8 mouse cellular contexts compared by ENCODE assay signal in the genomic region with DNA sequence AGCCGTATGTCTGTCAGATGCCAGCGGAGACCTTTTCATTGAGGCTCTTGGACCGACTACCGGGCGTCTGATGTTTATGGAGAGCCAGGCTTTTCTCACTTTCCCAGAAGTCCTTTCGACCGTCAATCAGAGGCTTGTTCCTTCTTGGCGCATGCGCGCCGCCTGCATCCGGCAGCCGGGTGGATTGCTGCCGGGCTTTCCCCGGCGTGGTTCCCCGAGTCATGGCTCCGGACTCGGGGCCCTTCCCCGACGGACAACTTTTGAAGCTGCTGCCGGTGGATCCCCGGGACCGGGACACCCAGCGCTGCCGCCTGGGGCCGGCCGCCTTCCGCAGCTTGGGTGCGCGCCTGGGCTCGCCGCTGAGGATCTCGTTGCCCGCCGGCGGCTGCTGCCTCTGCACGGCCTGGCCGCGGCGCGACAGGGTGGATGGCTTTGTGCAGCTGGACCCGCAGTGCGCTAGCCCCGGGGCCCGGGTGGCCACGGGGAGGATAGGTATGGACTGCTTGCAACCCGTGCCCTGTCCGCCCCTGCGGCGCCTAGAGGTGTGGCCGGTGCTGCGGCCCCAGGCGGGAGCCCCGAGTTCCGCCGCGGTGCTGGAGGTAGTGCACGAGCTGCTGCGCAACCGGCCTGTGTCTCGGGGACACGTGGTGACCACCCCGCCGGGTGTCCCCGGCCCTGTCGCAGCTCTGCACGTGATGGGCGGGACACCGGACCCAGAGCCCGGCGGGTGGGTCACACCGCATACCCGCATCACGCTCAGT. TPM values are rescaled to one million over a fixed set of nuclear protein-coding genes. Genes with fewer than 3 reads are reported as not detected.
DNase-seq lines count a peak whose midpoint lies in the region; ATAC-seq and TF ChIP-seq lines count a peak whose summit lies in the region.

No protein-coding gene starts in this region.

- peaks cover 21% of the 10 kb centered on the region for H3K79me2 ChIP-seq in MEL (ENCODE audit: control insufficient read depth, insufficient read depth, low read length, poor library complexity)

- TF ChIP-seq POLR2A in MEL (IDR thresholded peaks at IDR 0.05; ENCODE audit: control insufficient read depth in 1 of 2, insufficient read depth in 1 of 2, low read depth in 1 of 2, low read length in 2 of 2, poor library complexity in 1 of 2), result peak; percentile 90 to 96

- peaks cover 1 to 7% of the 10 kb centered on the region in 2 experiments; a peak in 2 of 4 replicates for H3K36me3 ChIP-seq in MEL (ENCODE audit: control insufficient read depth in 1 of 2, insufficient read depth in 2 of 2, low read length in 2 of 2)
- 0 out of 2 replicates have a peak, but pooled peaks cover 6% of the 10 kb centered on the region for H3K36me3 ChIP-seq in forebrain, embryonic 16.5 days (ENCODE audit: control insufficient read depth, insufficient read depth)
- H3K36me3 ChIP-seq in lung, embryonic 14.5 days (ENCODE audit: insufficient read depth), result peaks cover 21% of the 10 kb centered on the region

- WGBS in forebrain, embryonic 16.5 days, result under 1% methylated on average over 72 of the region's 75 CpGs
- WGBS in lung, embryonic 14.5 days, result under 1% methylated on average over 70 of the region's 75 CpGs

- H3K9ac ChIP-seq in MEL (ENCODE audit: control insufficient read depth, low read depth, low read length, poor library complexity, severe bottlenecking), result peak overlapping the region; percentile 100
- H3K9ac ChIP-seq in forebrain, embryonic 16.5 days (replicated peaks; ENCODE audit: low read depth, low read length), result peak overlapping the region; percentile 90
- peak overlapping the region; percentile 87 for H3K9ac ChIP-seq in lung, embryonic 14.5 days

- DNase-seq in MEL (ENCODE audit: low read depth, low spot score), result peak; percentile 91
- DNase-seq in cerebellum, adult 18-20 months, result peak; percentile 90 to 91
- peak; percentile 86 to 88 for DNase-seq in heart, postnatal 36 days
- peak; percentile 90 for DNase-seq in layer of hippocampus, adult 2 months (ENCODE audit: low spot score in 2 of 2)
- peak; percentile 95 for DNase-seq in lung, embryonic 14.5 days
- DNase-seq in testis, postnatal 14 days (ENCODE audit: low spot score), result peak; percentile 90

- ATAC-seq in forebrain, embryonic 16.5 days, result peak; percentile 88
- peak; percentile 86 for ATAC-seq in lung, embryonic 14.5 days (ENCODE audit: insufficient read depth)
- peak; percentile 80 for ATAC-seq in neutrophil, adult 5-6 weeks (ENCODE audit: extremely low read depth, insufficient number of reproducible peaks, low FRiP score, poor library complexity, severe bottlenecking)

- TF ChIP-seq CTCF in MEL (IDR thresholded peaks at IDR 0.05 in 2 of 3, conservative IDR thresholded peaks at IDR 0.05 in 1 of 3; ENCODE audit: control insufficient read depth in 1 of 3, insufficient read depth in 1 of 3, low read depth in 2 of 3, low read length in 3 of 3, poor library complexity in 1 of 3, severe bottlenecking in 1 of 3), result no peak
- peak; percentile 37 for TF ChIP-seq CTCF in layer of hippocampus, adult 2 months (conservative IDR thresholded peaks at IDR 0.05)
- TF ChIP-seq CTCF in lung, embryonic 14.5 days (IDR thresholded peaks at IDR 0.05; ENCODE audit: low read depth), result no peak

- no peak for TF ChIP-seq RAD21 in MEL (IDR thresholded peaks at IDR 0.05; ENCODE audit: low read depth, low read length)

- no peaks in the 10 kb centered on the region for H3K9me3 ChIP-seq in MEL (replicated peaks; ENCODE audit: insufficient read depth, low read length)
- H3K9me3 ChIP-seq in forebrain, embryonic 16.5 days (ENCODE audit: control insufficient read depth, low read length), result no peaks in the 10 kb centered on the region
- no peaks in the 10 kb centered on the region for H3K9me3 ChIP-seq in lung, embryonic 14.5 days (ENCODE audit: low read depth, low read length)

- H3K4me3 ChIP-seq in MEL (ENCODE audit: control insufficient read depth in 1 of 2, insufficient read depth in 1 of 2, low read depth in 2 of 2, low read length in 2 of 2), result peak overlapping the region; percentile 70 to 98
- H3K4me3 ChIP-seq in forebrain, embryonic 16.5 days (replicated peaks; ENCODE audit: low read length), result peak overlapping the region; percentile 98
- H3K4me3 ChIP-seq in layer of hippocampus, adult 2 months, result peak overlapping the region; percentile 92
- H3K4me3 ChIP-seq in lung, embryonic 14.5 days (ENCODE audit: low read depth, low read length), result peak overlapping the region; percentile 97

- intact Hi-C loops in heart, postnatal 36 days (cut with DNase I), result no loop called here

- H3K4me2 ChIP-seq in forebrain, embryonic 16.5 days (ENCODE audit: low read length), result peak overlapping the region; percentile 91
- H3K4me2 ChIP-seq in lung, embryonic 14.5 days, result peak overlapping the region; percentile 92

- peaks cover 0 to 2% of the 10 kb centered on the region in 2 experiments; a peak in 1 of 4 replicates for H3K27me3 ChIP-seq in MEL (ENCODE audit: control insufficient read depth in 1 of 2, insufficient read depth in 2 of 2, low read length in 2 of 2)
- H3K27me3 ChIP-seq in forebrain, embryonic 16.5 days (replicated peaks; ENCODE audit: control insufficient read depth, insufficient read depth, low read length), result no peaks in the 10 kb centered on the region
- H3K27me3 ChIP-seq in lung, embryonic 14.5 days (ENCODE audit: insufficient read depth, low read length), result no peaks in the 10 kb centered on the region

- peak overlapping the region; percentile 62 for H3K27ac ChIP-seq in MEL (ENCODE audit: control insufficient read depth, low read depth, low read length)
- peak overlapping the region; percentile 73 for H3K27ac ChIP-seq in forebrain, embryonic 16.5 days (ENCODE audit: low read length)
- peak overlapping the region; percentile 93 for H3K27ac ChIP-seq in layer of hippocampus, adult 2 months
- peak overlapping the region; percentile 82 for H3K27ac ChIP-seq in lung, embryonic 14.5 days (ENCODE audit: low read depth)

- H3K4me1 ChIP-seq in MEL (ENCODE audit: control insufficient read depth in 1 of 2, insufficient read depth in 2 of 2, low read length in 2 of 2), result peaks cover 2 to 4% of the 10 kb centered on the region in 2 experiments; a peak in 2 of 4 replicates
- H3K4me1 ChIP-seq in forebrain, embryonic 16.5 days (replicated peaks; ENCODE audit: control insufficient read depth, insufficient read depth, low read length), result peaks cover 14% of the 10 kb centered on the region
- no peaks in the 10 kb centered on the region for H3K4me1 ChIP-seq in lung, embryonic 14.5 days (ENCODE audit: insufficient read depth)

- TF ChIP-seq EP300 in MEL (IDR thresholded peaks at IDR 0.05; ENCODE audit: low read depth in 1 of 2, low read length in 2 of 2), result no peak

TF ChIP-seq in MEL, 35 proteins besides CTCF, POLR2A, EP300 and RAD21 (continues in another document):
- TF ChIP-seq RCOR1 (IDR thresholded peaks at IDR 0.05; ENCODE audit: low read depth, low read length) (no peak), USF2 (IDR thresholded peaks at IDR 0.05; ENCODE audit: borderline replicate concordance in 1 of 2, insufficient read depth in 1 of 2, low read depth in 1 of 2, low read length in 2 of 2) (no peak), CHD2 (IDR thresholded peaks at IDR 0.05; ENCODE audit: low read length) (no peak), BHLHE40 (IDR thresholded peaks at IDR 0.05; ENCODE audit: borderline replicate concordance, low read depth, low read length) (peak; percentile 77), NELFE (IDR thresholded peaks at IDR 0.05; ENCODE audit: low read depth, low read length) (peak; percentile 95), ZC3H11A (IDR thresholded peaks at IDR 0.05; ENCODE audit: low read depth, low read length) (no peak), TCF12 (IDR thresholded peaks at IDR 0.05; ENCODE audit: low read depth, low read length) (peak; percentile 61; the same call in 1 of the 2 replicates), SIN3A (IDR thresholded peaks at IDR 0.05; ENCODE audit: low read length) (peak; percentile 68), USF1 (IDR thresholded peaks at IDR 0.05; ENCODE audit: low read depth, low read length) (peak; percentile 59), JUND (IDR thresholded peaks at IDR 0.05; ENCODE audit: low read depth, low read length) (no peak), GATA1 (IDR thresholded peaks at IDR 0.05; ENCODE audit: low read depth, low read length) (no peak), NRF1 (IDR thresholded peaks at IDR 0.05; ENCODE audit: insufficient read depth, low read depth, low read length, poor library complexity, severe bottlenecking) (peak; percentile 91), MYC (IDR thresholded peaks at IDR 0.05; ENCODE audit: low read depth, low read length) (peak; percentile 69; the same call in 1 of the 2 replicates), MXI1 (IDR thresholded peaks at IDR 0.05; ENCODE audit: low read depth, low read length) (peak; percentile 67), KAT2A (conservative IDR thresholded peaks at IDR 0.05; ENCODE audit: low read depth, low read length) (no peak; the same call in 1 of the 2 replicates), MYB (IDR thresholded peaks at IDR 0.05; ENCODE audit: low read depth, low read length) (no peak), GABPA (IDR thresholded peaks at IDR 0.05; ENCODE audit: low read depth, low read length) (no peak), ZKSCAN1 (IDR thresholded peaks at IDR 0.05; ENCODE audit: low read depth, low read length) (no peak), MEF2A (IDR thresholded peaks at IDR 0.05; ENCODE audit: extremely low read depth, insufficient replicate concordance, low read depth, low read length, poor library complexity, severe bottlenecking) (no peak), POLR2AphosphoS2 (IDR thresholded peaks at IDR 0.05; ENCODE audit: low read length) (peak; percentile 92)

RNA-seq across cellular contexts. Expression of a gene that starts 6.1 kb away (rescaled TPM):
- total RNA-seq in MEL (2012; rRNA removed), result not detected in 2 replicates
- polyA plus RNA-seq in MEL (2012; ENCODE audit: insufficient read depth in 1 of 2, insufficient read length in 2 of 2, low read depth in 1 of 2, low replicate concordance in 2 of 2, missing spikeins in 1 of 2), result not detected
- not detected in 2 replicates for polyA plus RNA-seq in forebrain, embryonic 16.5 days (2015; fragmentation: Nextera tagmentation; extraction: Ambion mirVana)
- total RNA-seq in heart, postnatal 36 days (2021), result under 1 TPM; 0.35 to 0.64 TPM
- 1 to 10 TPM in 1 of 2 experiments, not detected in 1; 1.1 TPM for total RNA-seq in layer of hippocampus, adult 2 months (2021)
- polyA plus RNA-seq in lung, embryonic 14.5 days (2014; fragmentation: Nextera tagmentation; extraction: Ambion mirVana), result not detected in 2 replicates
- 32.9 and 41.8 TPM in 2 replicates for total RNA-seq in neutrophil, adult 5-6 weeks (2017)

RNA-seq across cellular contexts. Expression of a gene that starts 19.5 kb away (rescaled TPM):
- total RNA-seq in MEL (2012; rRNA removed), result not detected in 2 replicates
- not detected for polyA plus RNA-seq in MEL (2012; ENCODE audit: insufficient read depth in 1 of 2, insufficient read length in 2 of 2, low read depth in 1 of 2, low replicate concordance in 2 of 2, missing spikeins in 1 of 2)
- 30.6 and 32.0 TPM in 2 replicates for polyA plus RNA-seq in forebrain, embryonic 16.5 days (2015; fragmentation: Nextera tagmentation; extraction: Ambion mirVana)
- 1 to 10 TPM; 4.1 to 4.4 TPM for total RNA-seq in heart, postnatal 36 days (2021)
- total RNA-seq in layer of hippocampus, adult 2 months (2021), result 10 to 100 TPM; 64.9 to 72.1 TPM
- polyA plus RNA-seq in lung, embryonic 14.5 days (2014; fragmentation: Nextera tagmentation; extraction: Ambion mirVana), result 6.1 and 6.9 TPM in 2 replicates
- total RNA-seq in neutrophil, adult 5-6 weeks (2017), result 0.37 and 1.0 TPM in 2 replicates

Comparison
In these comparisons a context has a peak if more than half of its experiments do, and no peak if none do; other contexts are left out.
1. Peak in every context shown above with its lines: DNase-seq, ATAC-seq, H3K4me3 ChIP-seq and H3K27ac ChIP-seq.
2. RNA of a gene that starts 6.1 kb away (total RNA-seq): 32.9 to 41.8 TPM in neutrophil, adult 5-6 weeks; 1.1 TPM in layer of hippocampus, adult 2 months, 0.35 to 0.64 TPM in heart, postnatal 36 days and not detected in MEL; every median in the first group is over 10 times any median in the second.
3. RNA of a gene that starts 19.5 kb away (total RNA-seq): 64.9 to 72.1 TPM in layer of hippocampus, adult 2 months; 4.1 to 4.4 TPM in heart, postnatal 36 days, 0.37 to 1.0 TPM in neutrophil, adult 5-6 weeks and not detected in MEL; every median in the first group is over 10 times any median in the second.